Mouse (Mus musculus) heart, adult 9 months (tissue): ENCODE data around the gene Zfp239.

Experiments
- DNase-seq, 2 experiments: peaks; one replicate each; pipeline ENCODE4 v3.0.0; 2022; ENCODE audit warnings: low spot score in 2 of 2

The Zfp239 gene

GRCm38 (mm10) chr6:117878700-117879407 is 17.0 kb downstream of the Zfp239 start:
- peak; percentile 93 to 96 for DNase-seq

- peak; percentile 99 for DNase-seq
Observed at GRCm38 (mm10) chr6:117879408-117880115, 17.7 kb downstream of the Zfp239 start.

GRCm38 (mm10) chr6:117880394-117880838 is 18.5 kb downstream of the Zfp239 start:
- DNase-seq, result peak in 1 of 2 experiments; percentile 19

GRCm38 (mm10) chr6:117881229-117881628 is 19.3 kb downstream of the Zfp239 start:
- no peak for DNase-seq

GRCm38 (mm10) chr6:117881997-117882396 is 20.1 kb downstream of the Zfp239 start:
- DNase-seq, result no peak

- no peak for DNase-seq
Observed at GRCm38 (mm10) chr6:117885943-117886342, 24.0 kb downstream of the Zfp239 start.

GRCm38 (mm10) chr6:117888032-117888431 is 26.1 kb downstream of the Zfp239 start:
- DNase-seq, result no peak

- no peak for DNase-seq
Observed at GRCm38 (mm10) chr6:117888642-117889096, 26.8 kb downstream of the Zfp239 start.

- no peak for DNase-seq
Observed at GRCm38 (mm10) chr6:117890257-117890656, 28.4 kb downstream of the Zfp239 start.

GRCm38 (mm10) chr6:117891369-117892160 is 29.7 kb downstream of the Zfp239 start:
- no peak for DNase-seq

GRCm38 (mm10) chr6:117892386-117892785 is 30.5 kb downstream of the Zfp239 start:
- peak in 1 of 2 experiments; percentile 49 for DNase-seq

- no peak for DNase-seq
Observed at GRCm38 (mm10) chr6:117893435-117893834, 31.5 kb downstream of the Zfp239 start.

GRCm38 (mm10) chr6:117897800-117898199 is 35.9 kb downstream of the Zfp239 start:
- DNase-seq, result no peak

- no peak for DNase-seq
Observed at GRCm38 (mm10) chr6:117900126-117901080, 38.5 kb downstream of the Zfp239 start, which contains the start of gene Hnrnpf. TSS of gene Hnrnpf (plus strand) at chr6:117900324.

GRCm38 (mm10) chr6:117901510-117902402 is 39.9 kb downstream of the Zfp239 start:
- no peak for DNase-seq

- no peak for DNase-seq
Observed at GRCm38 (mm10) chr6:117902556-117902955, 40.7 kb downstream of the Zfp239 start.

- no peak for DNase-seq
Observed at GRCm38 (mm10) chr6:117903836-117904235, 41.9 kb downstream of the Zfp239 start.

- DNase-seq, result peak in 1 of 2 experiments; percentile 23
Observed at GRCm38 (mm10) chr6:117905260-117905930, 43.5 kb downstream of the Zfp239 start.

- DNase-seq, result peak in 1 of 2 experiments; percentile 74
Observed at GRCm38 (mm10) chr6:117906015-117906531, 44.2 kb downstream of the Zfp239 start.
